Mouse (Mus musculus): ENCODE measurements around the gene Fcrla. TPM values are rescaled to one million over a fixed set of nuclear protein-coding genes. Genes with fewer than 3 reads are reported as not detected.

The Fcrla gene
- polyA plus RNA-seq, 1 experiment: not detected

DNA sequence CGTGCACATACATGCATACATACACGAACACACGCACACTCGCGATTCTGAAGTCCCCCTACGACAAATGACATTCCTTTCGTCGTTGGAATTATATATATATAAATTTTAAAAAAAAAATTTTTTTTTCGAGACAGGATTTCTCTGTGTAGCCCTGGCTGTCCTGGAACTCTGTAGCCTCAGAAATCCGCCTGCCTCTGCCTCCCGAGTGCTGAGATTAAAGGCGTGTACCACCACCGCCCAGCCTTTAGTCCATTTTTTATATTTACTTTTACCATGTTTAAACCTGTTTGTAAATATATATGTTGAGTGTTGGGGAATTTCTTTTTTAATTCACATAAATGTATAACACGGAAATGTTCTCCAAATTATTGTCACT is 58.5 kb downstream of the Fcrla start:
- no peak for TF ChIP-seq GATA1 (IDR thresholded peaks at IDR 0.05; ENCODE audit: low read length)

DNA sequence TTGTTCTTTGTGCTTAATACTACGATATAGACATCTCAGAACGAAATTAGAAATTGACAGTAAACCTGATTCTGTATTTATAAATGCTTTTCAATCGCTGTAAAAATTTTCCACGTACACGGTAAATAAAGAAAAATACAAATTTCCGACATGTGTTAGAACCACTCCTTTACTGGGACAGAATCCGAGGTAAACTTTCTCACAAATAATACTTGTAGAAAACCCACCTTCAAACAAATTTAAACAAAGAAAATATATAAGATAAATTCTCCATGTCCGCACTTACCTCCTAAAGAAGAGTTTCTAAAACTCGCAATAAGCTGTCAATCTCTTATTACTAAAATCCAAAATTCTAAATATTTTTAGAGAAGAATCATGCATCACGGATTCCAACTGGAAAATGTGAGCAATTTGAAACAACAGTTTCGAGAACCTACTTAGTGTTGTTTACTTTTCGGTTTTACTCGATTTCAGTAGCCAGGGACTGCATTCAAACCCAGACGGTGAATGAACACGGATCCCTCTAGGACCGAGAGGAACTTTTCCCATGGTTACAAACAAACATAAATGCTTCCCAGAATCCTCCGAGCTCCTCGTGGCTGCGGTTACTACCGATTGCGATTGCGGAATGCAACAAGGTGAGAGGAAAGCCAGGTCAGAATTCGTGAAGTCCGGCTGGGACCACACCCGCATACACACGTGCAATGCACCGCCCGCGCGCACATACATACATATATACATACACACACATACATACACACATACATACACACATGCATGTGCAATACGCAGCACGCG is 59.1 kb downstream of the Fcrla start:
- no peak for TF ChIP-seq GATA1 (IDR thresholded peaks at IDR 0.05; ENCODE audit: low read length)

DNA sequence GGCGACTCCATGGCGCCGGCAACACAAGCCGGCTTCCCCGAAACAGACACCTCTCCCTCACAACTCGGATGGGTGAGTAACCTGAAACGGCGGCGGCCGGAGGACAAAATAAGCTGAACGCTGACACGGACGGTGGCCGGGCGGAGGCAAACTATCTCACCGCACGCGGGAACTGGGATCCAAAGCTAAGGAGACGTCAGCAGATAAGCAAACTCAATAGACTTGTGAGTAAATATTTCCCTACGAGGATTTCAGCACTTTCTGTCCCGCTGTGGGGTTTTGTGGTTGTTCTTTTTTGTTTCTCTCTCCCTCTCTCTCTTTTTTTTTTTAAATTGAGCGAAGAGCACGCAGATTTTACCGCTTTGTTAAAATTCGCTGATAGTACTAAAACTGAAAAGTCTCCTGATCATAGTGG is 59.7 kb downstream of the Fcrla start, which contains the start of gene Atf6:
TSS of gene Atf6 (minus strand) at position 81 of the 415 bp plus-strand sequence.
- TF ChIP-seq GATA1 (IDR thresholded peaks at IDR 0.05; ENCODE audit: low read length): no peak

Other genes with a start within 250 kb of the Fcrla start
- 1.3 and 1.8 TPM in 2 replicates for gene Atf6, start 59.8 kb downstream of the Fcrla start, polyA plus RNA-seq (2012)
- 0.55 and 0.57 TPM in 2 replicates for gene Gm26620, start 42.5 kb downstream of the Fcrla start, polyA plus RNA-seq (2012)
- gene Dusp12, start 42.0 kb downstream of the Fcrla start, polyA plus RNA-seq (2012): 15.6 and 19.0 TPM in 2 replicates
- not detected in 2 replicates for gene Fcrlb, start 14.6 kb downstream of the Fcrla start, polyA plus RNA-seq (2012)
- gene Fcgr2b, start 49.0 kb upstream of the Fcrla start, polyA plus RNA-seq (2012): 0.08 TPM in 1 of 2 replicates, not detected in the other
- gene Fcgr4, start 91.3 kb upstream of the Fcrla start, polyA plus RNA-seq (2012): not detected in 2 replicates
- 0.04 and 0.13 TPM in 2 replicates for gene Fcgr3, start 137.4 kb upstream of the Fcrla start, polyA plus RNA-seq (2012)
- gene Cfap126, start 186.3 kb upstream of the Fcrla start, polyA plus RNA-seq (2012): 0.67 and 1.5 TPM in 2 replicates
- gene Sdhc, start 223.0 kb upstream of the Fcrla start, polyA plus RNA-seq (2012): 51.9 and 128 TPM in 2 replicates
- gene Mpz, start 223.1 kb upstream of the Fcrla start, polyA plus RNA-seq (2012): 0.14 TPM in 1 of 2 replicates, not detected in the other

Data from G1E-ER4 (cell line).